Mouse (Mus musculus) ES-Bruce4 (cell line): ENCODE results near the gene Suz12. TPM values are rescaled to one million over a fixed set of nuclear protein-coding genes. Genes with fewer than 3 reads are reported as not detected.
"Not testable (repeated sequence)": the region's sequence is repeated elsewhere in the genome, so short reads cannot be mapped to it uniquely, and the experiment has no call there.

Experiments
- H3K27ac ChIP-seq: 2 replicates; pipeline ENCODE4 v1.5.1; 2012; ENCODE audit warnings: low read length, inconsistent platforms; ENCODE audit not compliant: insufficient read depth
- H3K27me3 ChIP-seq: 2 replicates; pipeline ENCODE4 v1.6.1; 2012; ENCODE audit warnings: mild to moderate bottlenecking, low read length, inconsistent platforms; ENCODE audit not compliant: control insufficient read depth, poor library complexity, insufficient read depth, severe bottlenecking
- H3K36me3 ChIP-seq: 2 replicates; pipeline ENCODE4 v1.6.1; 2012; ENCODE audit warnings: inconsistent platforms, mild to moderate bottlenecking, low read length, moderate library complexity; ENCODE audit not compliant: control insufficient read depth, poor library complexity, insufficient read depth, severe bottlenecking
- H3K4me1 ChIP-seq: one replicate; pipeline ENCODE4 v1.8.1; 2011; ENCODE audit warnings: low read length; ENCODE audit not compliant: control insufficient read depth, insufficient read depth
- H3K4me3 ChIP-seq: 2 replicates; pipeline ENCODE4 v1.5.1; 2011; ENCODE audit warnings: low read depth, mild to moderate bottlenecking, low read length
- H3K9ac ChIP-seq: 2 replicates; pipeline ENCODE4 v1.6.1; 2012; ENCODE audit warnings: low read depth, mild to moderate bottlenecking, inconsistent platforms; ENCODE audit not compliant: poor library complexity, severe bottlenecking
- H3K9me3 ChIP-seq: replicated peaks from 2 replicates; pipeline ENCODE4 v1.6.1; 2012; ENCODE audit warnings: mild to moderate bottlenecking, low read length, inconsistent platforms; ENCODE audit not compliant: control insufficient read depth, poor library complexity, insufficient read depth, severe bottlenecking
- CTCF ChIP-seq: IDR thresholded peaks from one replicate; pipeline ENCODE4 v1.8.1; 2011; ENCODE audit warnings: low read depth, low read length
- EP300 ChIP-seq: IDR thresholded peaks from 2 replicates; pipeline ENCODE4 v1.6.1; 2011; ENCODE audit warnings: low read depth, low read length; ENCODE audit not compliant: insufficient read depth
- POLR2A ChIP-seq: IDR thresholded peaks from one replicate; pipeline ENCODE4 v1.8.1; 2011; ENCODE audit warnings: low read length; ENCODE audit not compliant: insufficient read depth
- polyA plus RNA-seq: library from polyadenylated mRNA; stranded (reverse); fragments of >200 nt; gene quantifications from 2 replicates; pipeline ENCODE4 v1.2.4, GENCODE M21; 2011; ENCODE audit warnings: low read depth; ENCODE audit not compliant: missing spikeins, insufficient read depth, insufficient read length

The Suz12 gene
- polyA plus RNA-seq, 1 experiment, result 235 TPM

GRCm38 (mm10) chr11:80050088-80050487 is 57.2 kb downstream of the Suz12 start:
- Histone ChIP-seq H3K4me3 (no peak overlapping the region), H3K36me3 (peaks cover 42% of the 10 kb centered on the region), H3K4me1 (peaks cover 1% of the 10 kb centered on the region), H3K27ac (no peak overlapping the region), H3K9ac (no peak overlapping the region), H3K9me3 (no peaks in the 10 kb centered on the region), H3K27me3 (no peaks in the 10 kb centered on the region)
- TF ChIP-seq POLR2A, result no peak
- no peak for TF ChIP-seq CTCF
- TF ChIP-seq EP300, result no peak

- Histone ChIP-seq H3K9ac (no peak overlapping the region), H3K27me3 (no peaks in the 10 kb centered on the region), H3K27ac (0 out of 2 replicates have a peak overlapping the region, but pooled peaks have one; percentile 24), H3K4me1 (peaks cover 1% of the 10 kb centered on the region), H3K9me3 (no peaks in the 10 kb centered on the region), H3K36me3 (peaks cover 53% of the 10 kb centered on the region), H3K4me3 (no peak overlapping the region)
- TF ChIP-seq EP300 (no peak), CTCF (no peak), POLR2A (no peak)
These were observed 59.5 kb downstream of the Suz12 start for GRCm38 (mm10) chr11:80052456-80052855.

- no peak for TF ChIP-seq POLR2A
- TF ChIP-seq EP300, result no peak
- TF ChIP-seq CTCF, result no peak
- H3K4me3 ChIP-seq, result no peak overlapping the region
- 0 out of 2 replicates have a peak overlapping the region, but pooled peaks have one; percentile 24 for H3K27ac ChIP-seq
- peaks cover 1% of the 10 kb centered on the region for H3K4me1 ChIP-seq
- H3K27me3 ChIP-seq, result no peaks in the 10 kb centered on the region
- H3K36me3 ChIP-seq, result peaks cover 53% of the 10 kb centered on the region
- no peaks in the 10 kb centered on the region for H3K9me3 ChIP-seq
- H3K9ac ChIP-seq, result no peak overlapping the region
These were observed 60.3 kb downstream of the Suz12 start for GRCm38 (mm10) chr11:80053171-80053570.

- H3K27me3 ChIP-seq, result no peaks in the 10 kb centered on the region
- H3K4me3 ChIP-seq, result no peak overlapping the region
- no peaks in the 10 kb centered on the region for H3K9me3 ChIP-seq
- no peak overlapping the region for H3K9ac ChIP-seq
- H3K27ac ChIP-seq, result no peak overlapping the region
- peaks cover 1% of the 10 kb centered on the region for H3K4me1 ChIP-seq
- no peak for TF ChIP-seq POLR2A
- no peak for TF ChIP-seq EP300
- TF ChIP-seq CTCF, result no peak
- H3K36me3 ChIP-seq, result peaks cover 60% of the 10 kb centered on the region
These were observed 61.8 kb downstream of the Suz12 start for GRCm38 (mm10) chr11:80054659-80055058.

GRCm38 (mm10) chr11:80056141-80056540 is 63.2 kb downstream of the Suz12 start:
- TF ChIP-seq EP300 (no peak), POLR2A (no peak), CTCF (no peak)
- Histone ChIP-seq H3K4me3 (no peak overlapping the region), H3K4me1 (peaks cover 1% of the 10 kb centered on the region), H3K36me3 (peaks cover 67% of the 10 kb centered on the region), H3K27me3 (no peaks in the 10 kb centered on the region), H3K9ac (no peak overlapping the region), H3K9me3 (no peaks in the 10 kb centered on the region), H3K27ac (peak overlapping the region; percentile 14)

GRCm38 (mm10) chr11:80062159-80062558 is 69.3 kb downstream of the Suz12 start:
- Histone ChIP-seq H3K27ac (no peak overlapping the region), H3K27me3 (no peaks in the 10 kb centered on the region), H3K9me3 (no peaks in the 10 kb centered on the region), H3K4me1 (no peaks in the 10 kb centered on the region), H3K4me3 (no peak overlapping the region), H3K36me3 (peaks cover 58% of the 10 kb centered on the region), H3K9ac (no peak overlapping the region)
- TF ChIP-seq CTCF (no peak), EP300 (no peak), POLR2A (no peak)

GRCm38 (mm10) chr11:80066373-80066772 is 73.5 kb downstream of the Suz12 start:
- peaks cover 22% of the 10 kb centered on the region for H3K36me3 ChIP-seq
- not testable (repeated sequence) for H3K9me3 ChIP-seq, H3K4me3 ChIP-seq

More at GRCm38 (mm10) chr11:80066373-80066772, 73.5 kb downstream of the Suz12 start:
- not testable (repeated sequence) for H3K27ac ChIP-seq, H3K9ac ChIP-seq, H3K4me1 ChIP-seq, H3K27me3 ChIP-seq
